Mouse (Mus musculus) testis, adult 2 months (tissue): ENCODE measurements at regions not wholly inside any gene's neighbourhood (a gene's known extent, or its start where the extent isn't known, plus 50 kb on each side); places are given as distances from the start of the nearest gene placed in this dataset.

Experiments
- CTCF ChIP-seq: fragments of 200-500 bp; IDR thresholded peaks from 2 replicates; pipeline ENCODE4 v1.5.1; 2012; ENCODE audit warnings: low read depth, mild to moderate bottlenecking, inconsistent platforms, low read length, moderate library complexity; ENCODE audit not compliant: control insufficient read depth, insufficient read depth, insufficient replicate concordance
- POLR2A ChIP-seq: fragments of 200-500 bp; IDR thresholded peaks from 2 replicates; pipeline ENCODE4 v1.6.1; 2012; ENCODE audit warnings: low read depth, mild to moderate bottlenecking, inconsistent platforms, low read length, moderate library complexity; ENCODE audit not compliant: control insufficient read depth

- no peak for TF ChIP-seq CTCF
- TF ChIP-seq POLR2A: no peak
Measured at GRCm38 (mm10) chr9:63876886-63877285, 119.1 kb upstream of the Smad3 start.
